Mouse (Mus musculus): Measurements from ENCODE around the gene Siglec1.
A peak's percentile ranks its signal among the peaks of the same experiment; 100 is the strongest.

Siglec1 gene

GRCm38 (mm10) chr2:131097087-131097486 is 10.5 kb upstream of the Siglec1 start:
- no peak for ATAC-seq (ENCODE audit: low TSS enrichment)

- peak; percentile 72; the same call in 1 of the 2 replicates for ATAC-seq (ENCODE audit: low TSS enrichment)
Observed at GRCm38 (mm10) chr2:131096101-131096795, 9.7 kb upstream of the Siglec1 start.

- ATAC-seq (ENCODE audit: low TSS enrichment): peak; percentile 85
Observed at GRCm38 (mm10) chr2:131094823-131095222, 8.3 kb upstream of the Siglec1 start.

- no peak for ATAC-seq (ENCODE audit: low TSS enrichment)
Observed at GRCm38 (mm10) chr2:131093577-131093976, 7.0 kb upstream of the Siglec1 start.

- no peak for ATAC-seq (ENCODE audit: low TSS enrichment)
Observed at GRCm38 (mm10) chr2:131090852-131091251, 4.3 kb upstream of the Siglec1 start.

GRCm38 (mm10) chr2:131089634-131090033 is 3.1 kb upstream of the Siglec1 start:
- ATAC-seq (ENCODE audit: low TSS enrichment): no peak

- ATAC-seq (ENCODE audit: low TSS enrichment): no peak
Observed at GRCm38 (mm10) chr2:131088581-131088980, 2.0 kb upstream of the Siglec1 start.

- no peak for ATAC-seq (ENCODE audit: low TSS enrichment)
Observed at GRCm38 (mm10) chr2:131084206-131084605, 2.4 kb downstream of the Siglec1 start.

- no peak for ATAC-seq (ENCODE audit: low TSS enrichment)
Observed at GRCm38 (mm10) chr2:131080507-131080906, 6.1 kb downstream of the Siglec1 start.

- ATAC-seq (ENCODE audit: low TSS enrichment): no peak
Observed at GRCm38 (mm10) chr2:131072536-131072935, 14.0 kb downstream of the Siglec1 start.

- ATAC-seq (ENCODE audit: low TSS enrichment): no peak
Observed at GRCm38 (mm10) chr2:131067481-131067880, 19.1 kb downstream of the Siglec1 start.

GRCm38 (mm10) chr2:131066342-131066741 is 20.2 kb downstream of the Siglec1 start:
- peak; percentile 53; the same call in 1 of the 2 replicates for ATAC-seq (ENCODE audit: low TSS enrichment)

- ATAC-seq (ENCODE audit: low TSS enrichment): no peak
Observed at GRCm38 (mm10) chr2:131063404-131063864, 23.1 kb downstream of the Siglec1 start, which contains the start of gene Adam33. TSS of gene Adam33 (minus strand) at chr2:131063814.

GRCm38 (mm10) chr2:131061607-131062006 is 25.0 kb downstream of the Siglec1 start:
- no peak for ATAC-seq (ENCODE audit: low TSS enrichment)

GRCm38 (mm10) chr2:131060784-131061183 is 25.8 kb downstream of the Siglec1 start:
- peak; percentile 28; the same call in 1 of the 2 replicates for ATAC-seq (ENCODE audit: low TSS enrichment)

- ATAC-seq (ENCODE audit: low TSS enrichment): no peak
Observed at GRCm38 (mm10) chr2:131059781-131060540, 26.6 kb downstream of the Siglec1 start.

- no peak for ATAC-seq (ENCODE audit: low TSS enrichment)
Observed at GRCm38 (mm10) chr2:131059377-131059776, 27.2 kb downstream of the Siglec1 start.

GRCm38 (mm10) chr2:131058672-131059071 is 27.9 kb downstream of the Siglec1 start:
- ATAC-seq (ENCODE audit: low TSS enrichment): 0 out of 2 replicates have a peak, but pooled peaks have one; percentile 12

GRCm38 (mm10) chr2:131056191-131056590 is 30.4 kb downstream of the Siglec1 start:
- ATAC-seq (ENCODE audit: low TSS enrichment): peak; percentile 33; the same call in 1 of the 2 replicates

GRCm38 (mm10) chr2:131055631-131056030 is 30.9 kb downstream of the Siglec1 start:
- peak; percentile 18; the same call in 1 of the 2 replicates for ATAC-seq (ENCODE audit: low TSS enrichment)

GRCm38 (mm10) chr2:131054646-131055264 is 31.8 kb downstream of the Siglec1 start:
- ATAC-seq (ENCODE audit: low TSS enrichment): no peak

Measured in frontal cortex, adult (tissue).